Mouse (Mus musculus) limb, embryonic 13.5 days (tissue): ENCODE data around the gene Rps29. TPM values are rescaled to one million over a fixed set of nuclear protein-coding genes. Genes with fewer than 3 reads are reported as not detected.

ENCODE experiments used
- ATAC-seq: fragments of 200-750 bp; cut with Nextera tagmentation; 2 replicates; pipeline ENCODE4 v1.8.0; 2017; ENCODE audit warnings: low read depth, moderate number of reproducible peaks, moderate TSS enrichment; ENCODE audit not compliant: low FRiP score
- H3K27ac ChIP-seq: fragments of 300-500 bp; sonication (generic); 2 replicates; pipeline ENCODE4 v1.5.1; 2015; ENCODE audit warnings: inconsistent platforms, mild to moderate bottlenecking, moderate library complexity
- H3K27me3 ChIP-seq: fragments of 300-500 bp; sonication (generic); 2 replicates; pipeline ENCODE4 v1.6.1; 2015; ENCODE audit warnings: mild to moderate bottlenecking, inconsistent platforms
- H3K36me3 ChIP-seq: fragments of 300-500 bp; sonication (generic); 2 replicates; pipeline ENCODE4 v1.6.1; 2015; ENCODE audit warnings: inconsistent platforms, mild to moderate bottlenecking, moderate library complexity
- H3K4me1 ChIP-seq: fragments of 300-500 bp; sonication (generic); 2 replicates; pipeline ENCODE4 v1.6.1; 2015; ENCODE audit warnings: inconsistent platforms
- H3K4me2 ChIP-seq: fragments of 300-500 bp; sonication (generic); replicated peaks from 2 replicates; pipeline ENCODE4 v1.6.1; 2015; ENCODE audit warnings: inconsistent platforms, mild to moderate bottlenecking, moderate library complexity
- H3K4me3 ChIP-seq: fragments of 300-500 bp; sonication (generic); 2 replicates; pipeline ENCODE4 v1.5.1; 2015; ENCODE audit warnings: moderate library complexity, mild to moderate bottlenecking, inconsistent platforms
- H3K9ac ChIP-seq: fragments of 300-500 bp; sonication (generic); 2 replicates; pipeline ENCODE4 v1.6.1; 2015; ENCODE audit warnings: mild to moderate bottlenecking, inconsistent platforms
- H3K9me3 ChIP-seq: fragments of 300-500 bp; sonication (generic); 2 replicates; pipeline ENCODE4 v1.6.1; 2016; ENCODE audit warnings: inconsistent platforms
- WGBS: fragments of 180-500 bp; shearing (Covaris S2); methylation state at CpG from one replicate; pipeline ENCODE4 v1.1.7; 2015; 5-methylcytosine and 5-hydroxymethylcytosine counted together
- polyA plus RNA-seq: library from polyadenylated mRNA; unstranded; fragments of >200 nt; fragmentation: Nextera tagmentation; extraction: Ambion mirVana; gene quantifications from 2 replicates; pipeline ENCODE4 v1.2.1, GENCODE M21; 2015

Gene Rps29
- polyA plus RNA-seq, 1 experiment from 2014 or later: 1,605 TPM

GRCm38 (mm10) chr12:69190522-69190921 lies 31.5 kb upstream of the Rps29 start:
- Histone ChIP-seq H3K36me3 (peaks cover 46% of the 10 kb centered on the region), H3K9ac (no peak overlapping the region), H3K27me3 (no peaks in the 10 kb centered on the region), H3K4me1 (peaks cover 11% of the 10 kb centered on the region), H3K9me3 (no peaks in the 10 kb centered on the region), H3K27ac (no peak overlapping the region), H3K4me3 (no peak overlapping the region), H3K4me2 (no peak overlapping the region)
- 100% methylated on average over 1 of the region's 1 CpGs for WGBS
- no peak for ATAC-seq

GRCm38 (mm10) chr12:69190074-69190473 lies 31.1 kb upstream of the Rps29 start:
- 89% methylated on average over 9 of the region's 9 CpGs for WGBS
- ATAC-seq: no peak
- peaks cover 16% of the 10 kb centered on the region for H3K4me1 ChIP-seq
- no peak overlapping the region for H3K9ac ChIP-seq
- H3K9me3 ChIP-seq: no peaks in the 10 kb centered on the region
- no peak overlapping the region for H3K27ac ChIP-seq
- no peaks in the 10 kb centered on the region for H3K27me3 ChIP-seq
- H3K36me3 ChIP-seq: peaks cover 48% of the 10 kb centered on the region
- no peak overlapping the region for H3K4me2 ChIP-seq
- H3K4me3 ChIP-seq: no peak overlapping the region

- WGBS: 68% methylated on average over 5 of the region's 5 CpGs
- no peaks in the 10 kb centered on the region for H3K27me3 ChIP-seq
- no peak overlapping the region for H3K27ac ChIP-seq
- peaks cover 19% of the 10 kb centered on the region for H3K4me1 ChIP-seq
- H3K9ac ChIP-seq: no peak overlapping the region
- no peaks in the 10 kb centered on the region for H3K9me3 ChIP-seq
- H3K36me3 ChIP-seq: peaks cover 50% of the 10 kb centered on the region
- no peak overlapping the region; the same call in 1 of the 2 replicates for H3K4me2 ChIP-seq
- no peak for ATAC-seq
- H3K4me3 ChIP-seq: no peak overlapping the region
These were observed 28.0 kb upstream of the Rps29 start for GRCm38 (mm10) chr12:69186811-69187471.

GRCm38 (mm10) chr12:69185371-69185770 lies 26.4 kb upstream of the Rps29 start:
- no peaks in the 10 kb centered on the region for H3K27me3 ChIP-seq
- peak overlapping the region; percentile 94 for H3K9ac ChIP-seq
- ATAC-seq: no peak
- H3K27ac ChIP-seq: no peak overlapping the region
- no peaks in the 10 kb centered on the region for H3K9me3 ChIP-seq
- H3K4me3 ChIP-seq: peak overlapping the region; percentile 87
- peaks cover 47% of the 10 kb centered on the region for H3K36me3 ChIP-seq
- H3K4me1 ChIP-seq: peaks cover 19% of the 10 kb centered on the region
- 82% methylated on average over 7 of the region's 7 CpGs for WGBS
- H3K4me2 ChIP-seq: peak overlapping the region; percentile 95

- Histone ChIP-seq H3K4me1 (peaks cover 19% of the 10 kb centered on the region), H3K27ac (peak overlapping the region; percentile 88), H3K9ac (peak overlapping the region; percentile 94), H3K27me3 (no peaks in the 10 kb centered on the region), H3K36me3 (peaks cover 39% of the 10 kb centered on the region), H3K4me3 (peak overlapping the region; percentile 87), H3K4me2 (peak overlapping the region; percentile 95), H3K9me3 (no peaks in the 10 kb centered on the region)
- 2% methylated on average over 85 of the region's 86 CpGs for WGBS
- ATAC-seq: peak; percentile 49
These were observed 25.6 kb upstream of the Rps29 start for GRCm38 (mm10) chr12:69184342-69185295.

- Histone ChIP-seq H3K36me3 (peaks cover 32% of the 10 kb centered on the region), H3K4me3 (peak within 1 kb of the TSS; percentile 87), H3K9me3 (no peaks in the 10 kb centered on the region), H3K9ac (peak within 1 kb of the TSS; percentile 94), H3K27me3 (no peaks in the 10 kb centered on the region), H3K27ac (peak within 1 kb of the TSS; percentile 88), H3K4me2 (peak within 1 kb of the TSS; percentile 95), H3K4me1 (peaks cover 19% of the 10 kb centered on the region)
- peak; percentile 99 for ATAC-seq
- under 1% methylated on average over 84 of the region's 84 CpGs for WGBS
These were observed 24.8 kb upstream of the Rps29 start, which contains the start of the genes Rpl36al and Mgat2 for GRCm38 (mm10) chr12:69183583-69184308. TSS of gene Rpl36al (minus strand) at chr12:69184083. TSS of gene Mgat2 (plus strand) at chr12:69184157.

GRCm38 (mm10) chr12:69181800-69182199 lies 22.8 kb upstream of the Rps29 start:
- Histone ChIP-seq H3K4me2 (no peak overlapping the region), H3K9me3 (no peaks in the 10 kb centered on the region), H3K9ac (no peak overlapping the region), H3K27ac (no peak overlapping the region), H3K27me3 (no peaks in the 10 kb centered on the region), H3K4me1 (peaks cover 13% of the 10 kb centered on the region), H3K4me3 (no peak overlapping the region), H3K36me3 (peaks cover 19% of the 10 kb centered on the region)
- WGBS: 88% methylated on average over 4 of the region's 4 CpGs
- ATAC-seq: no peak

GRCm38 (mm10) chr12:69179371-69179770 lies 20.4 kb upstream of the Rps29 start:
- ATAC-seq: no peak
- Histone ChIP-seq H3K9ac (no peak overlapping the region), H3K9me3 (no peaks in the 10 kb centered on the region), H3K4me2 (no peak overlapping the region), H3K4me1 (no peaks in the 10 kb centered on the region), H3K27me3 (no peaks in the 10 kb centered on the region), H3K27ac (no peak overlapping the region), H3K4me3 (no peak overlapping the region), H3K36me3 (peaks cover 34% of the 10 kb centered on the region)
- 57% methylated on average over 5 of the region's 12 CpGs for WGBS

- H3K27ac ChIP-seq: no peak overlapping the region
- no peaks in the 10 kb centered on the region for H3K27me3 ChIP-seq
- 78% methylated on average over 3 of the region's 3 CpGs for WGBS
- no peak for ATAC-seq
- peaks cover 35% of the 10 kb centered on the region for H3K36me3 ChIP-seq
- no peak overlapping the region for H3K9ac ChIP-seq
- H3K9me3 ChIP-seq: no peaks in the 10 kb centered on the region
- no peak overlapping the region for H3K4me2 ChIP-seq
- H3K4me3 ChIP-seq: no peak overlapping the region
- H3K4me1 ChIP-seq: no peaks in the 10 kb centered on the region
These were observed 18.5 kb upstream of the Rps29 start for GRCm38 (mm10) chr12:69177526-69177925.

- Histone ChIP-seq H3K4me1 (no peaks in the 10 kb centered on the region), H3K9me3 (no peaks in the 10 kb centered on the region), H3K36me3 (peaks cover 26% of the 10 kb centered on the region), H3K27me3 (no peaks in the 10 kb centered on the region), H3K9ac (no peak overlapping the region), H3K27ac (no peak overlapping the region), H3K4me2 (no peak overlapping the region), H3K4me3 (no peak overlapping the region)
- 94% methylated on average over 3 of the region's 3 CpGs for WGBS
- ATAC-seq: no peak
These were observed 17.0 kb upstream of the Rps29 start for GRCm38 (mm10) chr12:69175975-69176374.

- Histone ChIP-seq H3K9me3 (no peaks in the 10 kb centered on the region), H3K4me1 (peaks cover 17% of the 10 kb centered on the region), H3K4me2 (no peak overlapping the region), H3K9ac (no peak overlapping the region), H3K27ac (no peak overlapping the region), H3K36me3 (peaks cover 20% of the 10 kb centered on the region), H3K27me3 (no peaks in the 10 kb centered on the region), H3K4me3 (no peak overlapping the region)
- ATAC-seq: no peak
- 85% methylated on average over 2 of the region's 2 CpGs for WGBS
These were observed 12.3 kb upstream of the Rps29 start for GRCm38 (mm10) chr12:69171307-69171706.
